Mouse (Mus musculus): Measurements from ENCODE around the gene Ncam1.

The Ncam1 gene

DNA sequence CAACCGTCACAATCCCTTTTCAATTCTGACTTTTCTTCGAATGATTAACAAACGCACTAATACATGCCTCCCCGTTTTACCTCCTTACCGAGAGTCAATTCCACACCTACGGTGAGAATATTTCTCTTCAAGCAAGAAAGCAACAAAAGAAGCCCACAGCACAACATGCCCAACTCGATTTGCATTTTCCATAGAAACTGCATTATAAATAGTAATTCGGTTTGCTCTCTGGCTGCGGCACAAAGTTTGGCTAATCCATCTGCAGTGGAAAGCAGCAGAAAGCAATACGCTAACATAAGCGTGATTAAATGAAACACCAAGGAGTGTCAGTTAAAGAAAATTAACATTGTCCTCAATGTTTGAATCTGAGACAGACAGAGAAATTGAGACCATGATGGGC, 177.0 kb downstream of the Ncam1 start:
- no peak for DNase-seq (ENCODE audit: extremely low spot score)

- no peak for DNase-seq (ENCODE audit: extremely low spot score)
Observed at GRCm38 (mm10) chr9:49618699-49619392, 179.9 kb downstream of the Ncam1 start.

- DNase-seq (ENCODE audit: extremely low spot score) = no peak
Observed at GRCm38 (mm10) chr9:49618266-49618665, 180.5 kb downstream of the Ncam1 start.

- peak; percentile 30 for DNase-seq (ENCODE audit: extremely low spot score)
Observed at GRCm38 (mm10) chr9:49617216-49617615, 181.5 kb downstream of the Ncam1 start.

- DNase-seq (ENCODE audit: extremely low spot score) = no peak
Observed at GRCm38 (mm10) chr9:49612387-49612786, 186.3 kb downstream of the Ncam1 start.

DNA sequence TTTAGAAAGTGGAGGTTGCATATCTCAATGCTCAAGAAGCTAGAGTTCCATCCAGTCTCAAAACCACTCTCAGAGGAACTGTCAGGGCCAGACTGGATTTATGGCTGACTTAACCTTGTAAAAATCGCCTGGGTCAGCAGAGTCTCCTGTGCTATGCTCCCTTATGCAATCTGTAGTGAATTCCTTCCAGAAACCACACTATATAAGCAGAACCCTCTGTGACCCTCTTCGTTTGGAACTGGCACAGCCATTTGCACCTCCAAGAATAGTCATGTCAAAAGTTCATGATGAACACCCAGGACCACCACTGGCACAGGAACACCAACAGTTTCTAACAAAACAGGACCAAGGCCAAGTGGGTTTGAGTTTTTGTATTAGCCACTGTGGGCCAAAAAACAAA, 190.5 kb downstream of the Ncam1 start:
- no peak for DNase-seq (ENCODE audit: extremely low spot score)

- DNase-seq (ENCODE audit: extremely low spot score) = no peak
Observed at GRCm38 (mm10) chr9:49606717-49607116, 192.0 kb downstream of the Ncam1 start.

DNA sequence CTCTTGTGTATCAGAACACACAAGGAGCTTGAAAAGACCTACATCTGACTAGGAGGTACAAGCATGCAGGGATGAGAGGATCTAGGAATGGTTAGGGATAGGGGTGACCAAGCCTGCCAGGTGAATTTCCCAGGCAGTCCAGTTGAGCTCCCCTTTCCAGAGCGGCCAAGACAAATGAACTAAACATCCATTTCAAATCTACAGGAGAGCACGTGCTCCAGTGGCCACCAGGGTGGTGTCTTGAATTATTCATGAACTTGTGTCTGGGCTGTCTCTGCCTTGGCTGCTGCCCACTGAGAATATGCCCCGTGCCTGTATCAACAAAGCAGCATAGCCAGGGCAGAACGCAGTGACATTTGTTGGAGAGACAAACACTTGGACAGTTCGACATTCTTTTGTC, 192.4 kb downstream of the Ncam1 start:
- DNase-seq (ENCODE audit: extremely low spot score) = no peak

- no peak for DNase-seq (ENCODE audit: extremely low spot score)
Observed at GRCm38 (mm10) chr9:49605791-49606190, 192.9 kb downstream of the Ncam1 start.

DNA sequence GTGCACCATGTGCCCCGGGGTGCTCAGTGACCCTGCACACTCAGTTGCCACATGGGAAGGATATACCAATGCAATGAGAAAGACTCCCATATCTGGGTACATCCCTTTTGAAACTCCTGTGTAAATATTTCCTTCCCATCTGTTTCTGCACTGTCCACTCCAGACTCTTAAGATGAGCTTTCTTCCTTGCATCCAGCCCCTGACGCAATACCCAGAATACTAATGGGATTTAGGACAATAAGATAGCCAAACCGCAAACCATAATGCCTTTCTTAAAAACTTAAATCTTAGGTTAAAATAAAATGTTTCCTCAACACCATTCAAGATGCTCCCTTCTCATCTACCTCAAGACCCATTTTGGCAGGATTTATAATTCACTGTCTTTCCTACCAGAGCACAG, 193.4 kb downstream of the Ncam1 start:
- no peak for DNase-seq (ENCODE audit: extremely low spot score)

DNA sequence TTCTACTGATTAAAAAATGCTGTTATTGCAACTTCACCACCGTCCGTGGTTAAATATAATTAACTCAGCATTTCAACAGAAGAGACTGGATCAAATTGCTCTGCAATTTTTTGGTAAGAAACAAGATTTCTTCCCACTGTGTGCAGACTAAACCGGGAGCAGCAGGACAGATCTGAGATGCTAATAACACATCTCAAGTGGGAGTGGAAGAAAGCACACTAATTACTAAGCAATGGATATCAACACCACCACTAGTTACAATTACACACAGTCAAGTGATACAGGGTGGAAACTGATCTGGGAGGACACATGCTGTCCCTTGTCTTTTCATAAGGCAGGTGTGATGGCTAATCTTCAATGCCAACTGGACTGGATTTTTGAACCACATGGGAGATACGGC, 197.5 kb downstream of the Ncam1 start:
- DNase-seq (ENCODE audit: extremely low spot score) = no peak

- no peak for DNase-seq (ENCODE audit: extremely low spot score)
Observed at GRCm38 (mm10) chr9:49595635-49596348, 202.9 kb downstream of the Ncam1 start.

DNA sequence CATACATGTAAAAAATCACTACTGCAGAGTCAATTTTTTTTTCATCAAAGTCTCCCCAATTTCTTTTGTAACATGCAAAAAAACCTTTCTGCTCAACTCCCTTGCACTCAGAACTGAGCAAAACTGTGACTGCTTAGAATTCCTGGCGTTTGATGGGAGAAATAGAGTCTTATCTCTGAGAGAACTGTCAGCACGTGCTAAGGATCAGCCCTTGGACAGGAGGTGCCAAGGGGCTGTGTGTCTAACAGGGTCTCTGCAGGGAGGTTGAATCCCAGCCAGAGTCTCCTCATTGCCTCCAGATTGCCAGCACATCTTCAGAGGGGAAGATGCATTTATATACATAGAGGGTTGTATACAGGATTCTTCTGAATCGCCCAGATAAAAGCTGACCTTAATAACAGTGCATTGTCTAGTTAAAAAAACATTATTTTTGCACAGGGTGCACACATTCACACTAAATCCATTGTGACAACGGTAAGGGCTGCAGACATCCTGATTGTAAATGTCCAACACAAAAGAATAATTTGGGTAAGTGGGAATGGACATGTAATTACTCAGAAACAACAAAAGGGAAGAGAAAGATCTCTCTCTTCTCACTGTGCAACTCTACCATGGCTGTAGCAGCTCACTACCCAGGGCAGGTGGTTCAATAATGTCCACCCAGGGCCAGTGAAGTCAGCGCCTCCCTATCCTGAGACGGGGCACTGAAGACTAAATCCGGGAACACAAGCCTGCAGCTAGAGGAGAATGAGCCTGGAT, 203.7 kb downstream of the Ncam1 start:
- no peak for DNase-seq (ENCODE audit: extremely low spot score)

DNA sequence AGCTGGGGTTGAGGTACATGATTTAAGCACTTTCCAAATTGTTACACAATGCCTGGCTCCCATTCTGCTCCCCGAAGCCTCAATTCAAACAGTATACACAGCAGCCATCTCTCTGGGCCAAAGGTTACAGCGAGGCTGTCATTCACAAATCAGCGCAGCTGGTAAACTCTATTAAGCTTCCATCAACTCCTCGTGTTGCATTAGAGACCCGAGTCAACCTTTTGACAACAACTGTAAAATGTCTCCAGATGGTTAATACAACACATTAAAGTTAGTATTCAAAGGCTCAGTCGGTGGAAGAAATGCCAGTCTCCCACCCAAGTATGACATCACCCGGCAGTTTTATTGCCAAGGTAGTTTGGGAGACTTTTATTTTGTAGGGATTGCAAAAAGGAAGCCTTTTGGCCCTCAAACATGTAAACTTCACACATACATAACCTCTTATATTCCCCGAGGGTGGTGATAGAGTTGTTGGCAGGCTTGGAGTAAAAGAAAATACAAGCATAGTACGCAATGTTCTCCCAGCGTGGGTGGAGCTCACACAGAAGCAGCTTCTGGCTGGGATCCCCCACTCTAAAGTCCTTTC, 204.7 kb downstream of the Ncam1 start:
- peak; percentile 6 for DNase-seq (ENCODE audit: extremely low spot score)

DNA sequence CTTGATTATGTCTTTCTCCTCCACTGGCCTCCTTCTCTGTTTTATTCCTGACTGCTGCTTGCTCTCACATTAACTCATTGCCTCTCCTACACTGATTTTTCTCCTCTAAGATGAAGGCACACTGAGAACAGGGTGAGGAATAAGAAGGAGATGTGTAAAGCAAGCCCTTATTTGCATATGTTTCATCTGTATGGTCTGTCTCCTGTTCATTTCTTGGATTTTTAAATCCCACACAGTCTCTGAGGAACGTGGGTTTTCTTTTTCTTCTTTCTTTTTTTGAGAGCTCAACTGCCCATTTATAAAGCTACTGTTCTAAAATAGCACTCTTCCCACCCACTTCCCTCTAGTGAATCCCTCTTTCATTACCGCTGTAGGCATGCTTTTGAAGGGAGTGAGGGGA, 206.7 kb downstream of the Ncam1 start:
- DNase-seq (ENCODE audit: extremely low spot score) = no peak

GRCm38 (mm10) chr9:49590261-49590660, 208.5 kb downstream of the Ncam1 start:
- DNase-seq (ENCODE audit: extremely low spot score) = no peak

DNA sequence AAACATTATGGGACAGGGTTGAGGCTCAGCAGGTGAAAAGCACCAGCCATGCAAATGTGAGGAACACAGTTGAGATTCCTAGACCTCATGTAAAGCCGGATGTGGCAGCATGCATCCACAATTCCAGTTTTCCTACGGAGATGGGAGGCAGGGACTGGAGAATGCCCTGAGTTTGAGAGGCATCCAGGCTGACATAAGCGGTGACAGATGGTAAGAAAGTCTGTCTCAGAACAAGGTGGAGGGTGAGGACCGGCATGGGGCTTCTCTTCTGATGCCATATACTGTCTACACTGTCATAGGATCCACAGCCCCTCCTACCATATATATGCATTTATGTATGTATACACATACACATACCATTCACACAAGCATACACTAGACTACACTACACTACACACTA, 221.6 kb downstream of the Ncam1 start:
- DNase-seq (ENCODE audit: extremely low spot score) = no peak

GRCm38 (mm10) chr9:49571695-49572510, 226.8 kb downstream of the Ncam1 start:
- peak; percentile 6 for DNase-seq (ENCODE audit: extremely low spot score)

GRCm38 (mm10) chr9:49570731-49571694, 227.7 kb downstream of the Ncam1 start:
- DNase-seq (ENCODE audit: extremely low spot score) = peak; percentile 58

DNA sequence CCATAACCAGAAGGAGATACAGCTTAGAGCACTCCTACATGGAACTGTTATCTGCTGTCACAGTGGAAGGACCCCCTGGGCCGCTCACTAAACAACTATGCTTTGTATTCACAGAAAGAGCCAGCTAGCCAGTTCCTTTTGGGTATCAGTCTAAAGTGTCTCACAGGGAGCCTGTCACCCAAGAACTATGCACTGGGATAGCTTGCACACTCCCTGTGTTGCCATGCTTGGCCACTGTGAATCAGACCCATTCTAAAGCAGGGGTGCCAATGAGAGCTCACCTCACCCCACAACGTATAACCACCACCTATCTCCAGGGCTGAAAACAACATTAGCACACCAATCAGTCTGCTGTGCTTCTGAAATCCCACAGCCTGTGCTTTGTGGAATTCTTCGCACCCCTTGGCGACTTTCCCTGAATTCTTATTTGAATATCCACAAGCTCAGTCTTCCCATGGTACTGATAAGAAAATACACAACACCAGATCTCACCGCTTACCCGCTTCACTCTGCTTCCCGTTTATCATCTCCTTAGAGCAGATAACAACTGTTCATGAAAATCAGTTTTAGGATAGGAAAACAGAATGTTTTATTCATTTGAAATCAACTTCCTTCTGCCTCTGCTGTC, 228.6 kb downstream of the Ncam1 start:
- DNase-seq (ENCODE audit: extremely low spot score) = no peak

All from embryo, embryonic 9.5 days (tissue).